Mouse (Mus musculus) urinary bladder, postnatal 14 days (tissue): ENCODE data around the gene Prdx6.
"Not testable (repeated sequence)": the region's sequence is repeated elsewhere in the genome, so short reads cannot be mapped to it uniquely, and the experiment has no call there.

ENCODE experiments used
- DNase-seq: peaks from one replicate; pipeline ENCODE4 v3.0.0; 2021; ENCODE audit warnings: low spot score

Gene Prdx6

DNA sequence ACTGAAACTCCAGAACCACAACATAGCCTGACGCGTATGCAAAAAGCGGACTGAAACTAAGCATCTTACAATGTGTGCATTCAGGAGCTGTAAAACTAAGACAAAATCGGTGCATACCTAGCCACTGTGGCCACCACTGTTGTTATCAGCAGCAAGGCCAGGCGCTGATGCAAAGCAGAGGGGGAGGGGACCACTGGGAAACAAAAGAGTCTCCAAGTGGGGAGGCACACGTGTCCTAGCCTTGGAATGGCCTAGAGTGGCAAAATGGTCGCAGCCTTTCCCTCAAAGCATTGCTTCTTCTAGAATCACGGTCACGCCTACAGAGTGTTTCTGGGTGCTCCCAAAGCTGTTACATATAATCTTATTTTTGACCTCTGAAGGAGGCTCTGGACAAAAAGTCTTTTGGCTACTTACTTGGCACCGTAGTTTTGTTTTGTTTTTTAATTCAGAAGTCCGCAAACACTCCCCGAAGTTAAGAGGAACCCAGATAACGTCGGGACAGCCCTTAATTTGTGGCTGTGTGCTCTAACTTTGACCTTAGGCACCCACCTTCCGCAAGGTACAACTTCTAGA lies 902 bp downstream of the Prdx6 start:
- DNase-seq, result peak; percentile 39

GRCm38 (mm10) chr1:161249442-161249841 lies 1.6 kb downstream of the Prdx6 start:
- DNase-seq, result no peak

DNA sequence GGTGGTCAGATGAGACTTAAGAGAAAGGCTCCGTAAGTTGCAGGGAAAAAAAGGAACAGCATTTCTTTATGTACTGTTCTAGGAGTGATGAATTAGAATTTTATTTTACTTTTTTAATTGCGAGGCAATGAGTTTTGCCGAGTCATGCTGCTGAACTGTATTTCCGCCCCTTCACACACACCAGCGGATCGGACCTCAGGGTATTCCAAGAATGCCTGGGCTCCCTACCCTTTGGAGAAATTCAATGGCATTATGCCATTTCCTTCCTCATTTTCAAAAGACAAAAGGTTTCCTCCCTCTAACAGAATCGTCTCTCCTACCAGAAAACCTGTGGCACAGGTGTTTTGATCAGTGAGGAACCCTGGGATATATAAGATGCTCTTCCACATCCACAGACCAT lies 2.3 kb downstream of the Prdx6 start:
- DNase-seq, result no peak

- no peak for DNase-seq
Observed at GRCm38 (mm10) chr1:161247643-161248580, 3.1 kb downstream of the Prdx6 start.

GRCm38 (mm10) chr1:161247176-161247575 lies 3.8 kb downstream of the Prdx6 start:
- no peak for DNase-seq

GRCm38 (mm10) chr1:161237750-161238149 lies 13.3 kb downstream of the Prdx6 start:
- no peak for DNase-seq

- no peak for DNase-seq
Observed at GRCm38 (mm10) chr1:161237339-161237738, 13.7 kb downstream of the Prdx6 start.

GRCm38 (mm10) chr1:161233226-161233839 lies 17.7 kb downstream of the Prdx6 start:
- no peak for DNase-seq

GRCm38 (mm10) chr1:161232181-161232580 lies 18.8 kb downstream of the Prdx6 start:
- DNase-seq, result no peak

DNA sequence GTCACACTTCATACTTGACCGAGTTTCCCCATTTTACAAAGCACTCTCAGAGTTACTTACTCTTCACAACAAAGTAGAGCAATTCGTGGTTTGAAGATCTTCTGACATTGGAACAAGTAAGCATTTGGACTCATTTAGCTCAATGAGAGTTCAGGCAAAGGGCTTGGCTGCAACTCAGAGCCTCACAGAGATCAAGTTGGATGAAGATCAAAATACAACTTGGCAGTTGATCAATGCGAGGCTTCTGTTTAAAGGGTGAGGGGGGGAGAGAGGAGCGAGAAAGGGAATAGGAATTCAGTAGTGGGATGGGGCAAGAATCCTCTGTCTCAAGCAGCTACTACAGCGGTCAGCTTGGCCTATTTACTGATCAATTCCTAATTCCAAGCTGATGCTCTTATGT lies 26.2 kb downstream of the Prdx6 start:
- no peak for DNase-seq

DNA sequence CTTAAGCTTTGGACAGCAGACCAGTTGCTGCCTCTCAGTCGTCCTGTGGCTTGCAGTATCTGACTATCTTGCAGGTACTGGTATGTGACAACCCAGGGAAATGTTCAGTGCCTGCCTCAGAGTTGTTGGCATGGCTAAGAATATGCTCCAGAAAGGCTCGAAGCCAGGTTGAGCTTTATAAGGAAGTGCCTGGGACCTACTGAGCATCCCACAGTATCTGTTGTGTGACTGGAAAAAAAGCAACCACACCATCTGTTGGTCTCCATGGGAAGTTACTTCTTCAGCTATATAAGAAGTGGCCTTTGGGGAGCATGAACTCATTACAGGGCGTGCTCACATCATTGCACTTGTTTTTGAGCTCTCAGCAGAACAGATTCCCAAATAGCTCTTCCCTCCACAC lies 31.2 kb downstream of the Prdx6 start:
- no peak for DNase-seq

DNA sequence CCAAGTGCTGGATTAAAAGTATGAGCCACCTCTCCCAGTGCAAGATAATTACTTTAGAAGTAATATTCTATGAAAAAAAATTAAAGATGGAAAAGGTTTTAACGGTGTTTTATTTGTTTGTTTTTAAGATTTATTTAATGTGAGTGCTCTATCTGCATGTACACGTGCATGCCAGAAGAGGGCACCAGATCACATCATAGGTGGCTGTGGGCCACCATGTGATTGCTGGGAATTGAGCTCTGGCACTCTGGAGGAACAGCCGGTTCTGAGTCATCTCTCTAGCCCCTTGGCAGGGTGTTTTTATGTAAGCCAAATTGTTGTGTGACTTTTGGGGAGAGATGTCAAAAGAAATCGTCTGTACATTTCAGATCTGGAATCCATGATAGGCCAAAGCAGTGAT lies 36.6 kb downstream of the Prdx6 start:
- DNase-seq, result no peak

DNA sequence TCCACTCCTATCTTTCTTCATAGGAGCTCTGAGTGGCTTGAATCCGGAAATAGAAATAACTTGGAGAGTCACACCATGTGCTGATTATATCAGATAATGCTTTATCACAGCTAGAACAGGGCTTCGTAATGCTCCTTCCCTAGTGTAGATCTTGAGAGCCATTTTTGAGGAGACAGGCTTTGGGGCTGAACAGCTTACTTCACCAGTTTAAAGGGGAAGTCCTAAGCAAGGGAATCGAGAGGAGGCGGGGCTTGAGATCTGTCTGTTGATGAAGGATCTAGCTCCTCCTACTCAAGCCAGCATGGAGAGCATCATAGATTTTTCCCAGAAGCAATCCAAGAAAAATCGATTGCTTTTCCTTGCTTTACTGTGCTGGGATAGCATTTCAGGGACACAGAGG lies 51.2 kb downstream of the Prdx6 start:
- no peak for DNase-seq

- DNase-seq, result not testable (repeated sequence)
Observed at GRCm38 (mm10) chr1:161196364-161196763, 54.7 kb downstream of the Prdx6 start.

GRCm38 (mm10) chr1:161195541-161196351 lies 55.3 kb downstream of the Prdx6 start:
- DNase-seq, result peak; percentile 76

GRCm38 (mm10) chr1:161190253-161190910 lies 60.6 kb downstream of the Prdx6 start:
- DNase-seq, result no peak
